Mouse (Mus musculus): ENCODE results near the gene Asic4.

- TF ChIP-seq CTCF (IDR thresholded peaks at IDR 0.05), result no peak
- no peak for TF ChIP-seq EP300 (IDR thresholded peaks at IDR 0.05; ENCODE audit: insufficient read depth, low read depth, low read length)
Observed at GRCm38 (mm10) chr1:75505956-75506831, 56.0 kb downstream of the Asic4 start, which contains the start of gene Obsl1.

All from heart, adult 2 months (tissue).